Mouse (Mus musculus) granulocyte monocyte progenitor cell, adult 5-6 weeks (primary cell): ENCODE data around the gene Zfc3h1. TPM values are rescaled to one million over a fixed set of nuclear protein-coding genes. Genes with fewer than 3 reads are reported as not detected.

Experiments used
- ATAC-seq: replicated peaks from 2 replicates; pipeline ENCODE4 v1.8.0; 2016; ENCODE audit warnings: mild to moderate bottlenecking, moderate TSS enrichment, inconsistent platforms; ENCODE audit not compliant: poor library complexity, severe bottlenecking
- total RNA-seq, 2 experiments: library from RNA; stranded (forward) in 1 of 2; stranded (reverse) in 1 of 2; fragments of 200-712, 200-1000 nt in 1 of 2; fragments of >200 nt in 1 of 2; fragmentation: Nextera tagmentation in 1 of 2; gene quantifications; 2 replicates each; pipeline ENCODE4 v1.2.3; 2014 to 2017

The Zfc3h1 gene
- total RNA-seq (2014; fragmentation: Nextera tagmentation) (54.8 and 72.9 TPM in 2 replicates), total RNA-seq (2017) (21.4 and 36.5 TPM in 2 replicates)

DNA sequence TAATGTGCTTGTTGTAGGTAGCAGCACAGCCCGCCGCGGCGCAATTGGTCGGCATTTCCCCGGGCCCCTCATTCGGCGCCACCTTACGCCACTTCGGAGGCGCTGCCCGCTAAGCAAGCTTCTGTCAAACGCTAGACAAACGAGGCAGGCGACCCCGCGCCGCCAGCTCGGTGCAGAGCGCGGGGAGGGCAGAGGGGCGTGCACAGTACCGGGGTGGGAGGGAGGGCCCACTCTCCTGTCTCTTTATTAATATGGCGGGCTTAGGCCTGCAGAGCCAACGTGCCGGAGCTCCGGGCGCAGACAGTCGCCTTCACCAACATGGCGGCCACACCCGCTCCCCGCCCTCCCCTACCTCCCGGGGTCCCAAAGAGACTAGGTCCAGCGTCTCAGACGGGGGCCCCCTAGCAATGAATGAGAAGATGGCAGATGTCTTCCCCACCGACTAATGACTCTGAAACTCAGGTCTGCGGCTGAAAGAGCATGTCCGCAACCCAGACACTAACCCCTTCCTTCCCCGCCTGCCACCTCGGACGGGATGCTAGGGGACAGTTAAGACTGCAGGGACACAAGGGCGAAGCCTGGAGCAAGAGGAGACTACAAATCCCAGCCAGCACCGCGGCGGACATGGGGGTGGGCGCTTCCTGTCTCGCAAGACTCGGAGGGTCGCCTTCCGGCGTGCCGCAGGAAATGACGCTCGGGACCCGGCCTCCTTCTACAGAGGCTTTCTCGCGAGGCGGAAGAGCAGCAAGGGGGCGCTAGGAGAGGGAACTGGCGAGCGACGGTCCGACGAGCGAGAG, at the start of gene Zfc3h1, which contains the start of gene Thap2:
TSS of gene Zfc3h1 (plus strand) at position 739 of the 797 bp plus-strand sequence.
TSS of gene Thap2 (minus strand) at position 223 of the 797 bp plus-strand sequence.
- peak; percentile 81 for ATAC-seq

DNA sequence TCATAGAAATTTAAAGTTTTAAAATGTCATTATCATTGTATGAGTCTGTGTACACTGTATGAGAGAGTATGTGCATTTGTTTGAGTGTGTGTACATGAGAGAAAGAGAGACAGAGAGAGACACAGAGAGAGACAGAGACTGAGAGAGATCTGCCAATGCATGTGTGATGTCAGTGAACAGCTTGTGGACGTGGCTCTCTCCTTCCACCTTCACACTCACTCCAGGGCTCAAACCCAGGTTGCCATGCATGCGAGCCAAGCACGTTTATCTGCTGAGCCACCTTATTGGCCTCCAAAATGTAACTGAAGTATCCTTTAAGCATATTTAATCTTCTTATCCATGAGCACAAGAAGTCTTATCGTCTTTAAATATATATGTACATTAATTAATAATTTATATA, 47.9 kb upstream of the Zfc3h1 start:
- ATAC-seq: no peak

DNA sequence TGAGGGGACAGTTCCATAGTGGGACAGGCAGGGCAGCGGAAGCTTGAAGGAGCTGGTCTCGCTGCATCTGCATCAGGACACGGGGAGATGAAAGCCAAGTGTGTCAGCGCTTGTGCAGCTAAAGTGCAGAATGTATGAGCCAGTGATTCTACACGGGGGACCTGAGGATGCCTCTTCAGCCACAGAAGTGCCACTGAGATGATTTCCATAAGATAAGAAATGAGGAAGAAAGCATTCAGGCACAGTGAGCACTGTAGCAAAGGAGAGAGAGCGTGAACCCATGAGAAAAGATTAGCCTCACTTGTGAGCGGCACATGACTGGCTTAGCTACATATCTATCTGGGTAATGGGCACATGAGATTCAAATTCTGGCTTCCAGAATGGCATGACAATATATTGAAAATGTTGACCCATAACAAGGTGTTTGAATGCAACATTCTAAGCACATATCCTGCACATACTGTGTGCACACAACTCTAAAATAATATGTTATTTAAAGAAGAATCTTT, 44.9 kb upstream of the Zfc3h1 start:
- ATAC-seq: no peak

DNA sequence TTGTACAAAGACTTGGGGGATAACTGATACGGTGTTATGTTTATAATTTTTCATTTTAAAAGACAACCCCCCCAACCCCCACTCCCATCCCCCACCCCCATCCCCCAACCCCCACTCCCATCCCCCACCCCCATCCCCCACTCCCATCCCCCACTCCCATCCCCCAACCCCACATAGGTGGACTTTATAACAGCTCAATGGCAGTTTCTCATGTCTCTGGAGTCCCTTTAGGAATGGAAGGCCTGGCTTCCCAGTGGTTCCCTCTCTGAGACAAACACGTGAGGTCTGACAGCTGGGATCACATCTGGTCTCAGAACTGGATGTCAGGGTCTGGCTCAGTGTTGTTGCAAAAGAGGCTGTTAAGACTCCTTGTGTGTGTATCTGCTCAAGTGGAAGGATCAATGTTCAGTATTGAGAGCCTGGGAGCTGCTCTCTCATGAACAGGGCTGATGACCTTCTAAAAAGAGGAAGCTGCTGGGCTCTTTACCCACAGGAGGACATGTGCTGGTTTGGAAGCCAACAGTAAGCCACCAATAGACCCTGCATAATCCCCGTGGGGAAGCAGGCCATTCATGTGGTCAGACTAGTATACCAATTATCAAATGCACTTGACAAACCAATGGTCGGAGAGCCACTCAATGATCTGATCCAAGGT, 41.9 kb upstream of the Zfc3h1 start:
- peak; percentile 97 for ATAC-seq

DNA sequence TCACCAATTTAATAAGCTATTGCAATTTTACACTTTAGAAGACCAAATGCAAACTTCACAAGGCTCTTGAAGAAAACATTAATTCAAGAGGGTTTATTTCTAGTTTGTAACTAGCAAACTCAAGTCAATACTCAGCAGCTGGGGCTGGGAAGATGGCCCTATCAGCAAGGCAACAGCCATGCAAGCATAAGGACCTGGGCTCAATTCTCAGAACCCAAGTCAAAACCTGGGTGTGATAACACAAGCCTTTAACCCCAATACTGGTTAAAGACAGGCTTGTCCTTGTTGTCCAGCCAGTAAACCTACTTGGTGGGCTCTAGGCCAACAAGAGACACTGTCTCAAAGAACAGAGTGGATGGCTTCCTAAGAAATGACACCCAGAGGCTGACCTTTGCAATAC, 38.3 kb upstream of the Zfc3h1 start:
- ATAC-seq: no peak

DNA sequence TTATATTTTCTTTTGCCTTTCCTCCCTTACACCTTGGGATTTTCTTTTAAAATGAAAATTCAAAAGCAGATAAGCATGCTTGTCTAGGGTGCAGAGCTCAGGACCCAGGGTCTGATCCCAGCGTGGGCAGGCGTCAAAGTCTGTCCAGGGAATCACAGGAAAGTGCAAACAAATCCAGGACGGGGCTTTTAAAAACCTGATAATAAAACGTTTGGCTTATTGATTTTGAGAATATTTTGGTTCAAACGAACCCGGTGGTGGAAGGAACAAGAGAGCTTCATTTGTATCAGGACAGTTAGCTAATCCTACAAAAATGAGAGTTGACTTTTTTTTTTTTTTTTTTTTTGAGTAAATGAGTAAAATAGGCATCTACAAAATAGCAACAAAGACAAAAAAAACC, 36.6 kb upstream of the Zfc3h1 start:
- ATAC-seq: no peak

DNA sequence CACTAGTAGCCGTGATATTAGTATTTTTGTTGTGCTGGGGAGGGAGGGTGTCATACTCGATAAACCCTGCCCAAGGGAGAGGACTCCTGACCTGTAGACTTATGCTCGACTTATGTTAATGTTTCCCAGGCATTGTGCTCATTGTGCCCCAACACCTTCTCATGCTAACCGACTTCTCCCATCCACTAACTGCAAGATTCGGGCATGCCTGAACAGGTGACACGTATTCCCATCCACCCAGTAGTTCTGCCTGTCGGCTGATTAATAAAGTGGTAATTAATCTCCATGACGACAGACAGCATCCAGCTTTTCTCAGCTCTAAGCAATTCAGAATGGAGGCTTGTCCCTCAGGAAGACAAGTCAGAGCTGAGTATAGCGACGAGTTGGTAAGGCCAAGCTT, 35.7 kb upstream of the Zfc3h1 start:
- ATAC-seq: no peak

DNA sequence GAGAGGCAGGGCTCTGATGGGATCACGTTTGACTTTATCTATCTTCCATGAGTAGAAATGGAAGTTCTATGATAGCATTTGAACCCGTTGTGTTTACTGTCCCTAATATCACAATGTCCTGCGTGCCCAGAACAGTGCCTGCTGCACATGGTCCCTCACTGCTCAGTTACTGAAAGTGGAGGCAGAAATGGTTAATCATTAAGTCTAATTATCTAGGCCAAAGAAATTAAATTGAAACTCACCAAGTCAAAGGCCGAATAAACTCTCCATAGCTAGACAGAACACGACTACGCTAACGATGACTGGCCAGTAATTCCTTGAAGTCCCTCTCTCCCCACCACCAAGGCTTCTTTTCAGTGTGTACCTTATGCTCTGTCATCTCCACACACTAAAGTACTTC, 35.2 kb upstream of the Zfc3h1 start:
- ATAC-seq: no peak

DNA sequence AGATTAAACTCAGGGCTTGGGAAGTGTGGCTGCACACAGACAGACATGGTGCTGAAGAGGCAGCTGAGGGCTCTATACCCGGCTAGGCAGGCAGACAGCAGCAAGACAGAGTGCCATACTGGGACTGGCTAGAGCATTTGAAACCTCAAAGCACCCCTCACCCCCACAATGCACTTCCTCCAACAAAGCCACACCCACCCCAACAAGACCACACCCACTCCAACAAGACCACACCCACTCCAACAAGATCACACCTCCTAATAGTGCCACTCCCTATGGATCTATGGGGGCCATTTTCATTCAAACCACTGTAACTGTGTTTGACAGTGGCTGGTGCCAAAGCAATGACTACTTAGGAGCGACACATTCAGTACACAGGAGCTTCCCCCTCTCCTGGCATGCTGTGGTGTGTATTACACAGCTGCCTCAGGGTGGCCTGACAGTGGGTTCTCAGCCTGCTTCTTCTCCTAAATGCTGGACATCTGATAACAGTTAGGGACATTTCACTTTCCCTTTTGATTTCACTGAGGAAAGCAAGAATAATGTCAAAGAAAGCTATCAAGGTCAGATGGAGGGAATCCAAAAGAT, 33.9 kb upstream of the Zfc3h1 start:
- peak; percentile 78 for ATAC-seq

DNA sequence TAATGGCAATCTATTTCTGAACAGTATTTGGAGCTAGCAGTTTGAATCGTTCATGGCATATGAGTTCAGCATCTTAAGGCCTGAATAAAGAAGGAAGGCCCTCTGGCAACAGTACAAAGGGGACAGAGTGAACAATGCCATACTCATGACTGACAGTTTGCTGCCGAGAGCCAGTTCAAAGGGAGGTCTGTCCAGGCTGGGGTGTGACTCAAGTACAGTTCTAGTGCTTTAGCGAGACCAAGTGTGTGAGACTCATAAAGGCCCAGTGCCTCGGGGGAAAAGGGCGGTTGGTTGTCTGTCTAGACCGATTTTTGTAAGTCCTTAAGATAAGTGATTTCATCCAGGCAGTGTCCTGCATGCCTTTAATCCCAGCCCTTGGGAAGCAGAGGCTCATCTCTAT, 30.2 kb upstream of the Zfc3h1 start:
- ATAC-seq: no peak

DNA sequence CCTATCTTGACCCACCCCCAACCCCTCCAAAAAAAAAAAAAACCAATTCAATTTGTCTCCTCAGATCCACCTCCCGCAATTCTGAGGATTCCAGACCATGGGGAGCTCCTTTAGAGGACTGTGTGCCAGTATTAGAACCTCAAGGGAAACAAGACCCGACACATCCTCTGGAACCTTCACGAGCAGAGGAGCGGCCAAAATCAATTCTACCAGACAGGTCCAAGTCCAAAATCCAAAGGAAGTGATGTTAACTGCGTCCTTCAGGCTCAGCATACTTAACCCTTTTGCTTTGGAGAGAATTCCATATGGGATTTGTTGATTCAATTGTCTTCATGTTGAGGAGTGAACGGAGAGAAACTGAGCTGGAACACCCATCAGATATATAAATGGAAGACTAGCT, 29.7 kb upstream of the Zfc3h1 start:
- no peak for ATAC-seq

DNA sequence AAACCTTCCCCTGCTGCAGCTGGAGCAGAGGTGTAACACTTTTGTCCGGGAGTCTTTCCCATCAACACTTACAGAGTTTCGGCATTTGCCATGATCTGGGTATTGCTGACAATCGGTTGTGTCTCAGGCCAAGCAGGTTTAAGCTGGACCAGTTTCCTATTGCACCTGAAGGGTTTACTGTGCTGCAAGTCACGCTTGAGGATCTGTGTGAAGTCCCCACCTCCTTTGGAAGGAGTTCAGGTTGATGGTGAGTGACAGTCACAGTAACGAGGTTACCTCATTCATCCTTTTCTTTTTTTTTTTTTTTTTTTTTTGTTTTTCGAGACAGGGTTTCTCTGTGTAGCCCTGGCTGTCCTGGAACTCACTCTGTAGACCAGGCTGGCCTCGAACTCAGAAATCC, 28.7 kb upstream of the Zfc3h1 start:
- no peak for ATAC-seq

DNA sequence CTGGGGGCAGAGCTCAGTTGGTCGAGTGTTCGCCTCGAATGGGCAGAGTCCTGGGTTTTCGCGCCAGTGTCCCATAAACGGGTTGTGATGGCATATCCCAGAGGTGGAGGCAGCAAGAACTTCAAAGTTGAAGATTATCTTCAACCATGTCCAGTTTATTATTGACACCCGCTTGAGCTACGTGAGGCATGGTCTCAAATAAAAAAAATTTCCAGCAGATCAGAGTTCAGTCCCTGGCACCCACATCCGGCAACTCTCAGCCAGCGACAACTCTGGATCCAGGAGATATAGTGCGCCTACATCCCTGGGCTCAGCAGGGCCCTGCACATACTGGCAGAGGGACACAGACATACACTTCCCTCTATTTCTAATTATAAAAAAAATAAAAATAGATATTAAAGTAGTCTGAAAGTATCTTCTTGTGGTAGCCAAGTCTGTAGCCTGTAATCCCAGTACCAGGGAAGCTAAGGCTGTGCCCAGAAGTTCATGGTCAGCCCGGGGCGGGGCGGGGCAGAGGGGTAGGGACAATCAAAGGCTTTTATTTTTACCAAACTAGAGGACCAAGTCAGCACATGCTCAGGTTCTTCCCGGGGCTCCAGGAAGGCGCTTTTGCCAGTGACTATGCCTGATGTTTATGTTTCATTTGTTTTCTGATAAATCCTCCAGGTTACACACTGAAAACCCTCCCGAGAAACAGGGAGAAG, 26.4 kb upstream of the Zfc3h1 start:
- no peak for ATAC-seq

DNA sequence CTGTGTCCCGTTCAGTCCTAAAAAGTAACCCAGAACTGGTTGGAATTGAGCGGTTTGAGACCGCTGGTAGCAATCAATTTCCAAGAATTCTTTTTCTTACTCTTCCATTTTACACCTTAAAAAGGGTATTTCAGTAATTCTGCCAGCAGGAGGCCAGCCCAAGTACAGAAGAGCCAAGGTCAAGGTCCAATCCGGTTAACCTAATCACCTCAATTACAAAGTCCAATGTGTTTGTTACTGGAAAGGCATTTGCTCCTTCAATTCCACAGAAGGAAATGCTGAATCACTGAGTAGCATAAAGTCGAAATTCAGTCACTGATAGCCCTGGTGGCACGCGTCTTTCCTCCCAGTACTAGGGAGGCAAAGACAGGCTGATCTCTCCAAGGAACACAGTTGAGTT, 25.7 kb upstream of the Zfc3h1 start:
- ATAC-seq: no peak

DNA sequence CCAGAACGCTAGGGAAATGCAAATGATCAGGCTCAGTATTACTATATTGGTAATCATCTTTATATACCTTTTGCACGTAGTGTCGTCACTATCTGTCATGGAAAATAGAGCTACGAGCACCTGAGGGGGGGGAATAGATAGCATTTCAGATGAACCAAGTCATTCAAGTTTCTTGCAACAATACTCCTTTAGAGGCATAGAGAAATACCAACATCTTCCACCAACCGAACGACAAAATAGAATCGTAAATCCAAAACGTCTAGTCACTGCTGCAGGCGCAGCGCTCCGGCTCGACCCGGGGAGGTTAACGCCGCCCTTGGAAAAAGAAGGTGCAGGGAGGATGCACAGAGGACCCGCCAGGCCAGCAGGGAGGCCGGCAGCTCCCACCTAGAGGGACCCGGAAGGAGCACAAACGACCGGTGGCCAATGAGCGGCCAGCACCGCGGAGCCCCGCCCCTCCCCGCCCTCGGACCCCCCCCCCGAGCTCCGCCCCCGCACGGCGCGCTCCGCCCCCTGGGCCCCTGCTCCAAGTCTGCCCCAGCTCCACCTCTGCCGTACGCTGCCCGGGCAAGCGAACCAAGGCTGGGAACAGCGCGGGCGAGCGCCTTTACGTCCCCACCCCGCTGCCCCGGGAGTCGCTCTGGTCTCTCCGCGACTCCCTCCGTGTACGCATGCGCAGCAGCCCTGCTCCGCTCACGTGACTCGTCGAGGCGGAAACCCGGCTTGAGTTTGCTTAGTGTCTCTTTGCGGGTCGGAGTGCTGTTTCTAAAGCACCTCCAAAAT, 22.7 kb upstream of the Zfc3h1 start, which contains the start of gene Tmem19:
TSS of gene Tmem19 (minus strand) at position 662 of the 783 bp plus-strand sequence.
- ATAC-seq: peak; percentile 96

DNA sequence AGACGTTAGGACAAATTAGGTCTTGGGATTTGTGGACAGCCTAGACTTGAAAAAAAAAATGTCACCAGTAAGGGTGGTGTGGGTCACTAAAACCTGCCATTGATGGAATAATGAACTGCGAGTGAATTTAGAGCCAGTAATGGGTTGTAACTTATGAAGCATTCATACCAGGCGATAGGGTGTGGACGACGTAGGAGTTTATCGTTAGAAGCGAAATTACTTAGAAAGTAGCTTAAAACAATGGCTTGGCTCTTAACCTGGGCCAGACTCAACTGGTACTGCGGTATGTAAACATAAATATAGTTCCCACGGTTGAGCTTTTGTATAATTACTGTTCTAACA, 22.2 kb upstream of the Zfc3h1 start:
- peak; percentile 13 for ATAC-seq

DNA sequence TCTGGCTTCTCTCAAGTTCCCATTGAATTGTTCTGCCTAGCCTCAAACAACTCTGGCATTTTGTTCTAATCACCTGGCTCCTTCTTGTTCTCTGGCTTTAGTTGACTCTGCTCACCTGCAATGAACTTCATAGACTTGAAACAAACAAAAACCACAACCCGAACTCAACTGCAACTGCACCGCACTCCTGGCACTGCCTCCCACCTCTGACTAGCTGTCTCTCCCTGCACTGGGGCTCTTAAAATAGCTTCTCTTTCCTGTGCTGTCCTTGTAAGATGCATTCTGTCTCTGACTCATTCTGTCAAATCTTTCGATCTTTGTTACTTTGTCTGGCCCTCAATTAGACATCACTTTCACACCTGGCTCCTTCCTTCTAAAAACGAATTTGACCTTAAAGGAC, 21.6 kb upstream of the Zfc3h1 start:
- no peak for ATAC-seq

DNA sequence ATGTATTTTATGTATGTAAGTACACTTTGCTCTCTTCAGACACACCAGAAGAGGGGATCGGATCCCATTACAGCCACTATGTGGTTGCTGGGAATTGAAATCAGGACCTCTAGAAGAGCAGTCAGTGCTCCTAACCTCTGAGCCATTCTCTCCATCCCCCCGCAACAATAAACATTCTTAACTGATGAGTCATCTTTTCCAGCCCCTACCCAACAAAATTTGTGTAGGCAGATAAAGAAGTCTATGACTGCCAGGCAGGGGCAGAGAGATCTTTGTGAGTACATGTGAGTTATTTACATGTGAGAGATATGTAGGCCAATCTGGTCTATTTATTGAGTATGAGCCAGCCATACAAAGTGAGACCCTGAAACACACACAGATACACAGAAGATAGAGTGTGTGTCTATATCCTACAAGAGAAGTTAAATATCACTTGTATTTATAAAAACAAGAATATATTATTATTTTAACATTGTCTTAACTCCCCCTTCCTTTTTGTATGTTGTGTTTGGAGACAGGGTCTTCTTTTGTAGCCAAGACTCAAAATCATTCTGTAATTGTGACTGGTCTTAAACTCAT, 3.2 kb upstream of the Zfc3h1 start:
- ATAC-seq: no peak

DNA sequence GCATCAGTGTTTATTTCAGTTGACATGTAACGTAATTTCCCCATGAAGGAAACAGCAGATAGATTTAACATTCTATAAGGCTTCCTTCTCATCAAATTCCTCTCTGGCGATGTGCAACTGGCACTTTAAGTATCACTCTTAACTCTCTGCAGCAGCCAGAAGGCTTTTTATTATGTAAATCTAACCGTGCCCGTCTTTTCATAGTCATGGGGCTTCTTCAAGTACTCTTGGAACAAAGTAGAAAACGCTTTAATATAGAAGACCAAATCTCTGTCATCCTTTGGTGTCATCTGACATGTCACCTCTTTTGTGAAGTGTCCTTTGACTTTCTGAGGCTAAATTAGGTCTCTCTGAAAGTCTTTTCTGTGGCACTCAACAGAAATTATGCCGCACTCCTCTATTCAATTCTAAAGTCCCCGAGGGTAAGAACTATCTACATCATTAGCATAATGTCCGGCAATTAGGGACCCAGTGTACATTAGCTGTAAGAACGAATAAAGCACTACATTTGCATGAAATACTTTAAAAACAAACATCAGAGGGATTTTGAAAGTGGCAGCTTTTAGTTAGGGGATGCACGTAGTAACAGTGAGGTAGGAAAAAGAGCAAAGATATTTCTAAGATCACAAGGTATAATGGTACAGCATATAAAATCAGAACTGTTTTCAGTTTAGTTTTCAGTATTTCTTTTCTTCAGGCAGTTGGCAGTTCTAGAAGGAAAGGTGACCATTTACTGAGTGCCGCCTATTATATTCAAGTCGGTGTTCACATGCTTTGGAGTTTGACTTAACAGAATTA, 1.7 kb upstream of the Zfc3h1 start:
- ATAC-seq: no peak
